Mouse (Mus musculus) hindbrain, postnatal 0 days (tissue): ENCODE data around the gene Qrfp. TPM values are rescaled to one million over a fixed set of nuclear protein-coding genes. Genes with fewer than 3 reads are reported as not detected.
A peak's percentile ranks its signal among the peaks of the same experiment; 100 is the strongest.

Experiments
- ATAC-seq: fragments of 200-750 bp; cut with Nextera tagmentation; 2 replicates; pipeline ENCODE4 v1.8.0; 2017; ENCODE audit warnings: mild to moderate bottlenecking, moderate TSS enrichment, moderate library complexity
- DNase-seq: peaks from one replicate; pipeline ENCODE4 v3.0.0-alpha.2; 2015; ENCODE audit warnings: low spot score
- H3K27ac ChIP-seq: fragments of 300-500 bp; sonication (generic); 2 replicates; pipeline ENCODE4 v1.5.1; 2014; ENCODE audit warnings: mild to moderate bottlenecking
- H3K27me3 ChIP-seq: fragments of 300-500 bp; sonication (generic); 2 replicates; pipeline ENCODE4 v1.6.1; 2014; ENCODE audit warnings: low read length, mixed read lengths; ENCODE audit not compliant: insufficient read depth
- H3K36me3 ChIP-seq: fragments of 300-500 bp; sonication (generic); 2 replicates; pipeline ENCODE4 v1.6.1; 2014; ENCODE audit warnings: low read length, mixed read lengths; ENCODE audit not compliant: insufficient read depth
- H3K4me1 ChIP-seq: fragments of 300-500 bp; sonication (generic); 2 replicates; pipeline ENCODE4 v1.6.1; 2014; ENCODE audit warnings: antibody characterized with exemption, low read length, mixed read lengths; ENCODE audit not compliant: insufficient read depth
- H3K4me2 ChIP-seq: fragments of 300-500 bp; sonication (generic); 2 replicates; pipeline ENCODE4 v1.6.1; 2014; ENCODE audit warnings: low read depth, mild to moderate bottlenecking, low read length, moderate library complexity, mixed read lengths
- H3K4me3 ChIP-seq: fragments of 300-500 bp; sonication (generic); 2 replicates; pipeline ENCODE4 v1.5.1; 2014; ENCODE audit warnings: low read length
- H3K9ac ChIP-seq: fragments of 300-500 bp; sonication (generic); replicated peaks from 2 replicates; pipeline ENCODE4 v1.6.1; 2014; ENCODE audit warnings: mild to moderate bottlenecking, low read length, moderate library complexity, mixed read lengths
- H3K9me3 ChIP-seq: fragments of 300-500 bp; sonication (generic); 2 replicates; pipeline ENCODE4 v1.6.1; 2016; ENCODE audit warnings: low read length, mixed read lengths
- CTCF ChIP-seq: IDR thresholded peaks from 2 replicates; pipeline ENCODE4 v1.5.1; 2016; ENCODE audit warnings: antibody characterized with exemption, control low read depth, low read depth
- WGBS: fragments of 180-500 bp; shearing (Covaris S2); extraction: QIAGEN DNeasy Blood & Tissue Kit; methylation state at CpG from one replicate; pipeline ENCODE4 v1.1.7; 2014; 5-methylcytosine and 5-hydroxymethylcytosine counted together
- polyA plus RNA-seq: library from polyadenylated mRNA; unstranded; fragments of >200 nt; fragmentation: Nextera tagmentation; extraction: Ambion mirVana; gene quantifications from 2 replicates; pipeline ENCODE4 v1.2.1, GENCODE M21; 2015
- total RNA-seq: library from RNA; depleted of rRNA; stranded (reverse); fragments of >200 nt; gene quantifications from 2 replicates; pipeline ENCODE4 v1.2.3, GENCODE M21; 2014

Gene Qrfp
- total and polyA plus RNA-seq, 2 experiments from 2014 or later: 0.06 TPM; not detected in 1

DNA sequence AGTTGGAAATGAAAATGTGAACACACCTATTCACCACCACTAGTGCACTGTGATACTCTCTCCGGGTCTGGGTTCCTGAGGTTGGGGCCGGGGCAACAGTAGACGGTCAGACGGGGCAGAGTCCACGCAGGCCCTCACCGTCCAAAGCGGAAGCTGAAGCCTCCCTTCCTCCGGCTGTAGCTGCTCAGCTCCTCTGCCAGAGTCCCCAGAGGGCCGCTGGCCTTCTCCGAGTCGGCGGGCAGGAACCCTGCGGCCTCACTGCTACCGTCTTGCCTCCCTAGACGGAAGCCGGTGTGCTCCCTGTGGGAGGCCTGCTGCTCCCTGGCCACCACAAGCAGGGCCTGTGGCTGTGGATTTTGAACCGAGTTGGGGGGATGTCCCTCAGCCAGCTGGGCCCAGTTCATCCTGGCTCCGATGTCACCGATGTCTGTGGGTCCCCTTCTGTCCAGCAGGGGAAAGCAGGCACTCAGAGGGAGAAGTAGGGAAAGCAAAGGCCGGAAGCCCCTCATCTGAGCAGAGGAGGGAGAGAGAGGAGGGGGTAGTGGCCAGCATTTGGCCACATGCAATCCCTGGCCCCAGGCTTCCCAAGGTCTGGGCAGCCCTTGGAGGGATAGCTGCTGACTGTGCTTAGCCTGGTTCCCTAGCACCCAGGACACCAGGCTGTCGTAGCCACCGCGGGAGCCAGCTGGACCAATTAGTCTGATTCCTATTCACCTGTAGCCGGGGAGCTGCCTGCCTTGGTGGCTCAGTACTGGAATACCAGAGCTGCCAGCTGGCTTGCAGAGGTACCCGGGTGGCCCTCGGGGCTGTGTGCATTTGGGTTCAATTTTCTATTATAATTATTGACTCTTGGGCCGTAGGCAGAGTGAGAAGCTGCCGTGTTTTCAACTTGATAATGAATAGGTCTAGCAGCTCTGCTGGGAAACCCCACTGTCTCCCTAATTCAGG is 1.7 kb downstream of the Qrfp start:
- Histone ChIP-seq H3K36me3 (peaks cover 7% of the 10 kb centered on the region; the same call in 1 of the 2 replicates), H3K27ac (peak overlapping the region; percentile 26; the same call in 1 of the 2 replicates), H3K9ac (no peak overlapping the region), H3K27me3 (no peaks in the 10 kb centered on the region), H3K9me3 (no peaks in the 10 kb centered on the region), H3K4me3 (no peak overlapping the region), H3K4me1 (peaks cover 26% of the 10 kb centered on the region), H3K4me2 (no peak overlapping the region)
- 30% methylated on average over 28 of the region's 28 CpGs for WGBS
- peak; percentile 54 for TF ChIP-seq CTCF
- ATAC-seq: peak; percentile 62
- DNase-seq: peak; percentile 40

GRCm38 (mm10) chr2:31806639-31807382 is 3.6 kb downstream of the Qrfp start:
- peak; percentile 16; the same call in 1 of the 2 replicates for TF ChIP-seq CTCF
- peaks cover 22% of the 10 kb centered on the region; the same call in 1 of the 2 replicates for H3K36me3 ChIP-seq
- 13% methylated on average over 9 of the region's 9 CpGs for WGBS
- no peak overlapping the region for H3K4me2 ChIP-seq
- DNase-seq (peak; percentile 61), ATAC-seq (peak; percentile 34; the same call in 1 of the 2 replicates)
- H3K4me1 ChIP-seq: peaks cover 26% of the 10 kb centered on the region
- no peaks in the 10 kb centered on the region for H3K27me3 ChIP-seq
- H3K9ac ChIP-seq: no peak overlapping the region
- H3K27ac ChIP-seq: peak overlapping the region; percentile 32
- H3K9me3 ChIP-seq: no peaks in the 10 kb centered on the region
- H3K4me3 ChIP-seq: no peak overlapping the region

GRCm38 (mm10) chr2:31803480-31803879 is 6.9 kb downstream of the Qrfp start:
- H3K4me2 ChIP-seq: no peak overlapping the region
- ATAC-seq: 0 out of 2 replicates have a peak, but pooled peaks have one; percentile 21
- no peaks in the 10 kb centered on the region for H3K27me3 ChIP-seq
- DNase-seq: no peak
- H3K4me1 ChIP-seq: peaks cover 13% of the 10 kb centered on the region
- no peak for TF ChIP-seq CTCF
- no peak overlapping the region for H3K27ac ChIP-seq
- H3K9me3 ChIP-seq: no peaks in the 10 kb centered on the region
- H3K4me3 ChIP-seq: no peak overlapping the region
- WGBS: 67% methylated on average over 14 of the region's 14 CpGs
- no peak overlapping the region for H3K9ac ChIP-seq
- peaks cover 54% of the 10 kb centered on the region for H3K36me3 ChIP-seq

DNA sequence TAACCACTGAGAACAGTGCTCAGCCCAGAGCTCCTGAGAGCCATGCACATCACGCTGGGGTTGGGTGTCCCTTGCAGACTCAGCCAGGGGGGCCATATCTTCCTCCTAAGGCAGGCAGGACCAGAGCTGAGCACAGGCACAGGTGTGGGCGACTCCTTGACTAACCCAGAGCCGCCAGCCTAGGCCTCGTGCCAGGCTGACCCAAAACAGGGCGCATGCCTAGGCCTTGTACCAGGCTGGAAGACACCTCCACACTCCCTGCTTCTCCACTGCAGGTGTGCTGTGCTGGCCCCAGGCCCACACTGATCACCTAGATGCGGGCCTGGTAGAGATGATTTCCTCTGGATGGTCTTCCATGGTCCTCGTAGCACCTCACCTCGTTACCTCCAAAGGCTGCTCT is 7.6 kb downstream of the Qrfp start:
- Histone ChIP-seq H3K27me3 (no peaks in the 10 kb centered on the region), H3K9me3 (no peaks in the 10 kb centered on the region), H3K36me3 (peaks cover 60% of the 10 kb centered on the region), H3K9ac (no peak overlapping the region), H3K4me1 (peaks cover 11% of the 10 kb centered on the region), H3K4me2 (no peak overlapping the region), H3K4me3 (no peak overlapping the region), H3K27ac (no peak overlapping the region)
- DNase-seq (no peak), ATAC-seq (no peak)
- 88% methylated on average over 8 of the region's 8 CpGs for WGBS
- TF ChIP-seq CTCF: no peak

DNA sequence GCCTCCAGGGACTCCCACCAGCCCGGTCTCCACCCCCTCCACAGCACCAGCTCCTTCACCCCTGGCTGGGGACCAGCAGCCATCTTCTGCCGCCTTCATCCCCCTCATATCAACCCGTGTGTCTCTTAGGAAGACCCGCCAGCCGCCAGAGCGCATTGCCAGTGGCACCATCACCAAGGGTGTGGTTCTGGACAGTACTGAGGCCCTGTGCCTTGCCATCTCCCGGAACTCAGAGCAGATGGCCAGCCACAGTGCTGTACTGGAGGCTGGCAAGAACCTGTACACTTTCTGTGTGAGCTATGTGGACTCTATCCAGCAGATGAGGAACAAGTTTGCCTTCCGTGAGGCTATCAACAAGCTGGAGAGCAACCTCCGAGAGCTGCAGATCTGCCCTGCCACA is 9.0 kb downstream of the Qrfp start:
- peaks cover 73% of the 10 kb centered on the region for H3K36me3 ChIP-seq
- no peak for TF ChIP-seq CTCF
- peaks cover 3% of the 10 kb centered on the region; the same call in 1 of the 2 replicates for H3K4me1 ChIP-seq
- H3K4me3 ChIP-seq: no peak overlapping the region
- ATAC-seq: peak; percentile 33; the same call in 1 of the 2 replicates
- H3K27ac ChIP-seq: no peak overlapping the region
- H3K27me3 ChIP-seq: no peaks in the 10 kb centered on the region
- H3K9me3 ChIP-seq: no peaks in the 10 kb centered on the region
- 71% methylated on average over 9 of the region's 9 CpGs for WGBS
- no peak overlapping the region for H3K4me2 ChIP-seq
- H3K9ac ChIP-seq: no peak overlapping the region
- no peak for DNase-seq

GRCm38 (mm10) chr2:31796943-31797342 is 13.4 kb downstream of the Qrfp start:
- ATAC-seq: no peak
- no peak for TF ChIP-seq CTCF
- Histone ChIP-seq H3K4me3 (no peak overlapping the region), H3K27ac (no peak overlapping the region), H3K27me3 (no peaks in the 10 kb centered on the region), H3K36me3 (peaks cover 56% of the 10 kb centered on the region), H3K4me2 (no peak overlapping the region), H3K9ac (no peak overlapping the region), H3K9me3 (no peaks in the 10 kb centered on the region), H3K4me1 (no peaks in the 10 kb centered on the region)
- DNase-seq: no peak
- 83% methylated on average over 3 of the region's 3 CpGs for WGBS
